Mouse (Mus musculus) megakaryocyte, adult 5-6 weeks (primary cell): ENCODE measurements at regions not wholly inside any gene's neighbourhood (a gene's known extent, or its start where the extent isn't known, plus 50 kb on each side); places are given as distances from the start of the nearest gene placed in this dataset.
A peak's percentile ranks its signal among the peaks of the same experiment; 100 is the strongest.

Experiments used
- ATAC-seq: 2 replicates; pipeline ENCODE4 v1.8.0; 2016; ENCODE audit warnings: mild to moderate bottlenecking, inconsistent platforms; ENCODE audit not compliant: poor library complexity, severe bottlenecking

- ATAC-seq = no peak
Observed at GRCm38 (mm10) chr11:79881812-79882211, 80.4 kb downstream of the Utp6 start.

- ATAC-seq = peak; percentile 40; the same call in 1 of the 2 replicates
Observed at GRCm38 (mm10) chr11:79878091-79878490, 84.1 kb downstream of the Utp6 start.

GRCm38 (mm10) chr11:79877184-79877745, 84.9 kb downstream of the Utp6 start:
- no peak for ATAC-seq

- no peak for ATAC-seq
Observed at GRCm38 (mm10) chr11:79871783-79872628, 90.2 kb downstream of the Utp6 start.

- ATAC-seq = 0 out of 2 replicates have a peak, but pooled peaks have one; percentile 21
Observed at GRCm38 (mm10) chr11:79870189-79870588, 92.0 kb downstream of the Utp6 start.

GRCm38 (mm10) chr11:79869009-79869408, 93.2 kb downstream of the Utp6 start:
- no peak for ATAC-seq

- no peak for ATAC-seq
Observed at GRCm38 (mm10) chr11:79864836-79865235, 97.4 kb downstream of the Utp6 start.

- ATAC-seq = no peak
Observed at GRCm38 (mm10) chr11:79863487-79864175, 98.6 kb downstream of the Utp6 start.

GRCm38 (mm10) chr11:79860611-79861067, 101.6 kb downstream of the Utp6 start:
- ATAC-seq = no peak

GRCm38 (mm10) chr11:79856376-79856775, 105.8 kb downstream of the Utp6 start:
- ATAC-seq = no peak

- no peak for ATAC-seq
Observed at GRCm38 (mm10) chr11:79849545-79849944, 112.6 kb downstream of the Utp6 start.

- no peak for ATAC-seq
Observed at GRCm38 (mm10) chr11:79844436-79844835, 117.8 kb downstream of the Utp6 start.

GRCm38 (mm10) chr11:79843021-79843420, 119.2 kb downstream of the Utp6 start:
- no peak for ATAC-seq

- ATAC-seq = no peak
Observed at GRCm38 (mm10) chr11:79839973-79840372, 122.2 kb downstream of the Utp6 start.

- no peak for ATAC-seq
Observed at GRCm38 (mm10) chr11:79838051-79838450, 124.1 kb downstream of the Utp6 start.

- no peak for ATAC-seq
Observed at GRCm38 (mm10) chr11:79837076-79837990, 124.9 kb downstream of the Utp6 start.

GRCm38 (mm10) chr11:79835873-79836272, 126.3 kb downstream of the Utp6 start:
- no peak for ATAC-seq

GRCm38 (mm10) chr11:79833817-79834216, 128.4 kb downstream of the Utp6 start:
- ATAC-seq = no peak

- ATAC-seq = no peak
Observed at GRCm38 (mm10) chr11:79831591-79832320, 130.4 kb downstream of the Utp6 start.

GRCm38 (mm10) chr11:79830567-79831055, 131.6 kb downstream of the Utp6 start:
- no peak for ATAC-seq
